Mouse (Mus musculus) gastrocnemius, postnatal 10 days (tissue): ENCODE measurements around the gene Ptprm. TPM values are rescaled to one million over a fixed set of nuclear protein-coding genes. Genes with fewer than 3 reads are reported as not detected.

Experiments used
- DNase-seq: peaks from one replicate; pipeline ENCODE4 v3.0.0; 2021; ENCODE audit warnings: mixed read lengths
- total RNA-seq, 2 experiments: library from RNA; stranded (reverse); gene quantifications; 2 replicates each; pipeline ENCODE4 v1.2.3; 2021

The Ptprm gene
- total RNA-seq, 2 experiments from 2014 or later, result 40.2 to 48.8 TPM

- no peak for DNase-seq
Observed at GRCm38 (mm10) chr17:67287501-67287900, 66.8 kb downstream of the Ptprm start.

- DNase-seq, result no peak
Observed at GRCm38 (mm10) chr17:67281640-67282170, 72.6 kb downstream of the Ptprm start.

GRCm38 (mm10) chr17:67277124-67277910, 76.9 kb downstream of the Ptprm start:
- no peak for DNase-seq

- DNase-seq, result peak; percentile 50
Observed at GRCm38 (mm10) chr17:67274531-67275094, 79.6 kb downstream of the Ptprm start.

- DNase-seq, result no peak
Observed at GRCm38 (mm10) chr17:67272928-67273327, 81.3 kb downstream of the Ptprm start.

- no peak for DNase-seq
Observed at GRCm38 (mm10) chr17:67268475-67269080, 85.7 kb downstream of the Ptprm start.

GRCm38 (mm10) chr17:67266270-67266669, 88.0 kb downstream of the Ptprm start:
- no peak for DNase-seq

- no peak for DNase-seq
Observed at GRCm38 (mm10) chr17:67265520-67265919, 88.7 kb downstream of the Ptprm start.

- no peak for DNase-seq
Observed at GRCm38 (mm10) chr17:67264716-67265115, 89.5 kb downstream of the Ptprm start.

GRCm38 (mm10) chr17:67263024-67263423, 91.2 kb downstream of the Ptprm start:
- no peak for DNase-seq

- no peak for DNase-seq
Observed at GRCm38 (mm10) chr17:67260016-67260415, 94.2 kb downstream of the Ptprm start.

- DNase-seq, result no peak
Observed at GRCm38 (mm10) chr17:67257780-67258179, 96.5 kb downstream of the Ptprm start.

GRCm38 (mm10) chr17:67256171-67256570, 98.1 kb downstream of the Ptprm start:
- DNase-seq, result no peak

- DNase-seq, result no peak
Observed at GRCm38 (mm10) chr17:67253445-67253844, 100.8 kb downstream of the Ptprm start.

- DNase-seq, result no peak
Observed at GRCm38 (mm10) chr17:67252992-67253391, 101.3 kb downstream of the Ptprm start.

GRCm38 (mm10) chr17:67245273-67245875, 108.9 kb downstream of the Ptprm start:
- DNase-seq, result no peak

- no peak for DNase-seq
Observed at GRCm38 (mm10) chr17:67242774-67243495, 111.3 kb downstream of the Ptprm start.

GRCm38 (mm10) chr17:67241951-67242773, 112.1 kb downstream of the Ptprm start:
- peak; percentile 21 for DNase-seq

- no peak for DNase-seq
Observed at GRCm38 (mm10) chr17:67238866-67239265, 115.4 kb downstream of the Ptprm start.

- DNase-seq, result no peak
Observed at GRCm38 (mm10) chr17:67237407-67237806, 116.8 kb downstream of the Ptprm start.

- DNase-seq, result no peak
Observed at GRCm38 (mm10) chr17:67233063-67233462, 121.2 kb downstream of the Ptprm start.
